Mouse (Mus musculus): ENCODE measurements around the gene Eif5a. TPM values are rescaled to one million over a fixed set of nuclear protein-coding genes. Genes with fewer than 3 reads are reported as not detected.
A peak's percentile ranks its signal among the peaks of the same experiment; 100 is the strongest.

Gene Eif5a
- polyA plus RNA-seq, 1 experiment, result 387 TPM

- under 1% methylated on average over 14 of the region's 14 CpGs for WGBS
- TF ChIP-seq CTCF (IDR thresholded peaks at IDR 0.05; ENCODE audit: control insufficient read depth, insufficient read depth, low read length) (peak; percentile 97), POLR2A (IDR thresholded peaks at IDR 0.05; ENCODE audit: borderline replicate concordance, control insufficient read depth, low read depth, low read length) (no peak)
- peak overlapping the region; percentile 54 for H3K27ac ChIP-seq (ENCODE audit: control insufficient read depth, insufficient read depth, low read depth, low read length, poor library complexity)
- peaks cover 1% of the 10 kb centered on the region; the same call in 1 of the 2 replicates for H3K4me1 ChIP-seq (ENCODE audit: control insufficient read depth, insufficient read depth, low read length)
- H3K4me3 ChIP-seq (replicated peaks; ENCODE audit: control insufficient read depth, low read depth, low read length), result peak overlapping the region; percentile 64
These were observed 27.0 kb upstream of the Eif5a start for GRCm38 (mm10) chr11:69948763-69949150.

GRCm38 (mm10) chr11:69948066-69948762, 26.5 kb upstream of the Eif5a start, which contains the start of gene Slc2a4:
TSS of gene Slc2a4 (minus strand) at chr11:69948188.
- Histone ChIP-seq H3K27ac (ENCODE audit: control insufficient read depth, insufficient read depth, low read depth, low read length, poor library complexity) (peak within 1 kb of the TSS; percentile 54), H3K4me1 (ENCODE audit: control insufficient read depth, insufficient read depth, low read length) (peaks cover 1% of the 10 kb centered on the region; the same call in 1 of the 2 replicates), H3K4me3 (replicated peaks; ENCODE audit: control insufficient read depth, low read depth, low read length) (peak within 1 kb of the TSS; percentile 81)
- 1% methylated on average over 34 of the region's 34 CpGs for WGBS
- TF ChIP-seq POLR2A (IDR thresholded peaks at IDR 0.05; ENCODE audit: borderline replicate concordance, control insufficient read depth, low read depth, low read length), result peak; percentile 78
- TF ChIP-seq CTCF (IDR thresholded peaks at IDR 0.05; ENCODE audit: control insufficient read depth, insufficient read depth, low read length), result no peak

- TF ChIP-seq POLR2A (IDR thresholded peaks at IDR 0.05; ENCODE audit: borderline replicate concordance, control insufficient read depth, low read depth, low read length) (no peak), CTCF (IDR thresholded peaks at IDR 0.05; ENCODE audit: control insufficient read depth, insufficient read depth, low read length) (no peak)
- 19% methylated on average over 29 of the region's 29 CpGs for WGBS
- Histone ChIP-seq H3K4me1 (ENCODE audit: control insufficient read depth, insufficient read depth, low read length) (peaks cover 1% of the 10 kb centered on the region; the same call in 1 of the 2 replicates), H3K4me3 (replicated peaks; ENCODE audit: control insufficient read depth, low read depth, low read length) (peak overlapping the region; percentile 81), H3K27ac (ENCODE audit: control insufficient read depth, insufficient read depth, low read depth, low read length, poor library complexity) (peak overlapping the region; percentile 43)
These were observed 25.7 kb upstream of the Eif5a start for GRCm38 (mm10) chr11:69947337-69948065.

DNA sequence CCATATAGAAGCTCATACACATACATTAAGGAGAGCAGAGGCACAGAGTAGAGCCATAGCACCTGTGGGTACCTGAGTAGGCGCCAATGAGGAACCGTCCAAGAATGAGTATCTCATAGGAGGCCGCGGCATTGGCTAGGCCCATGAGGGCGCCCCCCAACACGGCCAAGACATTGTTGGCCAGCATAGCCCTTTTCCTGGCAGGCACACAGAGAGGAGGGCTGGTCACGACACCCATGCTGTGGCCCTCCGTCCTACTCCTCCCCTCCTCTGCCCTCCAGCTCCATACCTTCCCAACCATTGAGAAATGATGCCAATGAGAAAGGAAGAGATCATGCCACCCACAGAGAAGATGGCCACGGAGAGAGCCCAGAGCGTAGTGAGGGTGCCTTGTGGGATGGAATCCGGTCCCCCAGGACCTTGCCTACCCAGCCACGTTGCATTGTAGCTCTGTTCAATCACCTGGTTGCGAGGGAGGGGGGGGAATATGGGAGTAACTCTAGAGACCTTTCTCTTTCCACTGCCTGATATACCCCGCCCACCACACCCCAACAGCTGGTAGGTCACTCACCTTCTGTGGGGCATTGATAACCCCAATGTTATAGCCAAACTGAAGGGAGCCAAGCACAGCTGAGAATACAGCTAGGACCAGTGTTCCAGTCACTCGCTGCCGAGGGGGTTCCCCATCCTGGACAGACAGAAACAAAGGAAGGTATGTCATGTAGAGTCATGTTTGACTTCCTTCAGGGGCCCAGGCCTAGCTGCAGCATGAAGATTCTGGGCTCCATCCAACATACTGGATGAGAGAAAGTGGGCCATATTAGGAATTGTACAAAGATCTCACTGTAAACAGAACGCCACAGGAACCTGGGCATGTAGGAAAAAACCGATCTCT, 24.5 kb upstream of the Eif5a start:
- WGBS, result 80% methylated on average over 18 of the region's 18 CpGs
- peak overlapping the region; percentile 70 for H3K4me3 ChIP-seq (replicated peaks; ENCODE audit: control insufficient read depth, low read depth, low read length)
- peak overlapping the region; percentile 52 for H3K27ac ChIP-seq (ENCODE audit: control insufficient read depth, insufficient read depth, low read depth, low read length, poor library complexity)

DNA sequence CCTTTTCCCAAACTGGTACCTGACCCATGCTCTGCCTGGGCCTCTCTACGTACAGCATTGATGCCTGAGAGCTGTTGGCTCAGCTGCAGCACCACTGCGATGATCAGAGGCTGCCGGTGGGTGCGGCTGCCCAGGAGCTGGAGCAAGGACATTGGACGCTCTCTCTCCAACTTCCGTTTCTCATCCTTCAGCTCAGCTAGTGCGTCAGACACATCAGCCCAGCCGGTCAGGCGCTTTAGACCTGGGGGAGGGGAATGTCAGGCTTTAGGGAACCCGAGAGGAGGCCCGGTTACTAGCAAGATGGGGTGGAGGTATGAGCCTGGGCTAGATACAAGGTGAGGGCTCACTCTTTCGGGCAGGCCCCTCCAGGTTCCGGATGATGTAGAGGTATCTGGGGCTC, 23.5 kb upstream of the Eif5a start:
- 90% methylated on average over 13 of the region's 13 CpGs for WGBS
- Histone ChIP-seq H3K27ac (ENCODE audit: control insufficient read depth, insufficient read depth, low read depth, low read length, poor library complexity) (no peak overlapping the region), H3K4me3 (replicated peaks; ENCODE audit: control insufficient read depth, low read depth, low read length) (no peak overlapping the region), H3K4me1 (ENCODE audit: control insufficient read depth, insufficient read depth, low read length) (peaks cover 1% of the 10 kb centered on the region; the same call in 1 of the 2 replicates)
- no peak for TF ChIP-seq CTCF (IDR thresholded peaks at IDR 0.05; ENCODE audit: control insufficient read depth, insufficient read depth, low read length)
- TF ChIP-seq POLR2A (IDR thresholded peaks at IDR 0.05; ENCODE audit: borderline replicate concordance, control insufficient read depth, low read depth, low read length), result peak; percentile 13; the same call in 1 of the 2 replicates

More for the DNA sequence above, 24.5 kb upstream of the Eif5a start:
- H3K4me1 ChIP-seq (ENCODE audit: control insufficient read depth, insufficient read depth, low read length), result peaks cover 1% of the 10 kb centered on the region; the same call in 1 of the 2 replicates
- TF ChIP-seq POLR2A (IDR thresholded peaks at IDR 0.05; ENCODE audit: borderline replicate concordance, control insufficient read depth, low read depth, low read length), result no peak; the same call in 1 of the 2 replicates
- no peak for TF ChIP-seq CTCF (IDR thresholded peaks at IDR 0.05; ENCODE audit: control insufficient read depth, insufficient read depth, low read length)

DNA sequence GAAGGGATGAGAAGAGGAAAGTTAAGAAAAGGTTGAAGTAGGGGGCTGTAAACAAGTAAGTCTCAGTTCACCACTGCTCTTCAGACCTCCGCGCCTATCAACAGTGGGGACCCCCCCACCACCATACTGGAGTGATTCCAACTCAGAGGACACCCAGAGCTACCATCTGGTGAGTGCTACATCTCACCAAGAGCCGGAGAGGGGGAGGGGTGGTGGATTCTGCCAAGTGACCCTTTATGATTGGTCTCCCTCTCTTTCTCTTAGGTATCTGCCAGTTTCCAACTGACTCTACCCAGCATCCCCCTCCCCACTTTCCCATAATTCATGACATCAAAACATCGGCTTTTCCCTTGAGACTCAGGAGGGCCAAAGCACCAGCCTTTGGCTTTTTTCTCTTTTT, 19.2 kb upstream of the Eif5a start:
- H3K4me1 ChIP-seq (ENCODE audit: control insufficient read depth, insufficient read depth, low read length), result no peaks in the 10 kb centered on the region
- no peak overlapping the region for H3K4me3 ChIP-seq (replicated peaks; ENCODE audit: control insufficient read depth, low read depth, low read length)
- TF ChIP-seq CTCF (IDR thresholded peaks at IDR 0.05; ENCODE audit: control insufficient read depth, insufficient read depth, low read length), result no peak
- no peak for TF ChIP-seq POLR2A (IDR thresholded peaks at IDR 0.05; ENCODE audit: borderline replicate concordance, control insufficient read depth, low read depth, low read length)
- 85% methylated on average over 4 of the region's 4 CpGs for WGBS
- no peak overlapping the region for H3K27ac ChIP-seq (ENCODE audit: control insufficient read depth, insufficient read depth, low read depth, low read length, poor library complexity)

- Histone ChIP-seq H3K4me1 (ENCODE audit: control insufficient read depth, insufficient read depth, low read length) (no peaks in the 10 kb centered on the region), H3K4me3 (replicated peaks; ENCODE audit: control insufficient read depth, low read depth, low read length) (no peak overlapping the region), H3K27ac (ENCODE audit: control insufficient read depth, insufficient read depth, low read depth, low read length, poor library complexity) (no peak overlapping the region)
- WGBS, result 92% methylated on average over 17 of the region's 17 CpGs
- TF ChIP-seq POLR2A (IDR thresholded peaks at IDR 0.05; ENCODE audit: borderline replicate concordance, control insufficient read depth, low read depth, low read length), result no peak
- no peak for TF ChIP-seq CTCF (IDR thresholded peaks at IDR 0.05; ENCODE audit: control insufficient read depth, insufficient read depth, low read length)
These were observed 18.0 kb upstream of the Eif5a start for GRCm38 (mm10) chr11:69939731-69940130.
